Comparison of ENCODE assay signal across 12 mouse cellular contexts in the genomic region with DNA sequence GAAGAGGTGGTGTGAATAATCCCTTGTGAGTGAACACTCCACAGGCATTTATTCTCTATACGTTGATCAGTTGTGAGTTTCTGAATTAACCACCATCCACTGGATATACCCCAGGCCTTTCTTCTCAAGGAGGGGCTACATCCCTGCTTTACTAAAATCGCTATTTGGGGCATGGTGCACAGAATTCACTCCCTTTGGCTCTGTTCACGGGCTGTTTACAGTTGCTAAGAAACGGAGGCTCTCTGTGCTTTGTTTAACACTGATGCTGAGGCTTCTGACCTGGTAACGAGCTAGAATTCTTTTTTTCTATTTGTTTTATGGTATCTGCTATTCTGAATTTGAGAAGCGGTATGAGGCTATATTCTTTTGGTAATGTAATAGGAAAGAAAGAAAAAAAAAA. TPM values are rescaled to one million over a fixed set of nuclear protein-coding genes. Genes with fewer than 3 reads are reported as not detected.
A peak's percentile ranks its signal among the peaks of the same experiment; 100 is the strongest.
DNase-seq lines count a peak whose midpoint lies in the region; ATAC-seq and TF ChIP-seq lines count a peak whose summit lies in the region.
"Had no signal": no experiment of that assay in that cellular context is flagged by ENCODE, and none has a peak within 500 bp of the region (broad histone marks: within the 10 kb centered on the region; RNA-seq: fewer than 3 reads in every experiment).

No protein-coding gene starts in this region.

- WGBS in cerebellum, adult 2 months, result 33% methylated on average over 6 of the region's 6 CpGs
- WGBS in hindbrain, embryonic 11.5 days, result 50% methylated on average over 6 of the region's 6 CpGs
- WGBS in hindbrain, embryonic 10.5 days, result 56% methylated on average over 6 of the region's 6 CpGs
- WGBS in forebrain, embryonic 14.5 days, result 8% methylated on average over 6 of the region's 6 CpGs
- WGBS in midbrain, postnatal 0 days, result 14% methylated on average over 6 of the region's 6 CpGs
- 46% methylated on average over 6 of the region's 6 CpGs for WGBS in intestine, embryonic 16.5 days

- TF ChIP-seq CTCF in cerebellum, adult 2 months (IDR thresholded peaks at IDR 0.05; ENCODE audit: borderline replicate concordance, insufficient read depth, low read depth, low read length), result no peak
- TF ChIP-seq CTCF in midbrain, postnatal 0 days (IDR thresholded peaks at IDR 0.05), result no peak

- peaks cover 4% of the 10 kb centered on the region for H3K4me1 ChIP-seq in cerebellum, adult 2 months (ENCODE audit: control insufficient read depth, insufficient read depth, low read length)
- H3K4me1 ChIP-seq in hindbrain, embryonic 11.5 days (replicated peaks; ENCODE audit: control insufficient read depth, insufficient read depth, low read length), result 0 out of 2 replicates have a peak, but pooled peaks cover 2% of the 10 kb centered on the region
- peaks cover 19% of the 10 kb centered on the region for H3K4me1 ChIP-seq in hindbrain, embryonic 10.5 days (replicated peaks)
- H3K4me1 ChIP-seq in forebrain, embryonic 14.5 days (ENCODE audit: control insufficient read depth, insufficient read depth, low read length), result peaks cover 18% of the 10 kb centered on the region
- H3K4me1 ChIP-seq in midbrain, postnatal 0 days (ENCODE audit: insufficient read depth, low read length), result peaks cover 7% of the 10 kb centered on the region; the same call in 1 of the 2 replicates
- no peaks in the 10 kb centered on the region for H3K4me1 ChIP-seq in intestine, embryonic 16.5 days (ENCODE audit: control insufficient read depth, insufficient read depth, low read length)

- ATAC-seq in hindbrain, embryonic 11.5 days (ENCODE audit: low FRiP score), result peak; percentile 33; the same call in 1 of the 2 replicates
- peak; percentile 56; the same call in 1 of the 2 replicates for ATAC-seq in forebrain, embryonic 14.5 days
- no peak for ATAC-seq in midbrain, postnatal 0 days (ENCODE audit: low FRiP score)
- no peak for ATAC-seq in intestine, embryonic 16.5 days

- no peak overlapping the region for H3K4me2 ChIP-seq in hindbrain, embryonic 11.5 days (replicated peaks; ENCODE audit: low read depth, low read length)
- H3K4me2 ChIP-seq in forebrain, embryonic 14.5 days (ENCODE audit: low read length), result peak overlapping the region; percentile 24
- H3K4me2 ChIP-seq in midbrain, postnatal 0 days (ENCODE audit: low read depth, low read length, poor library complexity, severe bottlenecking), result no peak overlapping the region
- no peak overlapping the region for H3K4me2 ChIP-seq in intestine, embryonic 16.5 days (ENCODE audit: low read depth, low read length)

- no peaks in the 10 kb centered on the region for H3K9me3 ChIP-seq in hindbrain, embryonic 11.5 days (ENCODE audit: control insufficient read depth, low read length)
- no peaks in the 10 kb centered on the region for H3K9me3 ChIP-seq in hindbrain, embryonic 10.5 days
- no peaks in the 10 kb centered on the region for H3K9me3 ChIP-seq in forebrain, embryonic 14.5 days (replicated peaks; ENCODE audit: control insufficient read depth, low read length)
- H3K9me3 ChIP-seq in midbrain, postnatal 0 days (ENCODE audit: low read length), result no peaks in the 10 kb centered on the region
- H3K9me3 ChIP-seq in intestine, embryonic 16.5 days (ENCODE audit: control insufficient read depth, low read length), result no peaks in the 10 kb centered on the region

- H3K36me3 ChIP-seq in hindbrain, embryonic 11.5 days (ENCODE audit: control insufficient read depth, insufficient read depth, low read length), result no peaks in the 10 kb centered on the region
- no peaks in the 10 kb centered on the region for H3K36me3 ChIP-seq in hindbrain, embryonic 10.5 days
- H3K36me3 ChIP-seq in forebrain, embryonic 14.5 days (ENCODE audit: control insufficient read depth, insufficient read depth, low read length), result no peaks in the 10 kb centered on the region
- H3K36me3 ChIP-seq in midbrain, postnatal 0 days (ENCODE audit: insufficient read depth, low read length), result no peaks in the 10 kb centered on the region
- H3K36me3 ChIP-seq in intestine, embryonic 16.5 days (ENCODE audit: control insufficient read depth, insufficient read depth, low read length), result no peaks in the 10 kb centered on the region

- H3K9ac ChIP-seq in hindbrain, embryonic 11.5 days (ENCODE audit: low read depth, low read length), result 0 out of 2 replicates have a peak overlapping the region, but pooled peaks have one; percentile 7
- H3K9ac ChIP-seq in forebrain, embryonic 14.5 days (ENCODE audit: low read length), result no peak overlapping the region; the same call in 1 of the 2 replicates
- H3K9ac ChIP-seq in midbrain, postnatal 0 days (replicated peaks; ENCODE audit: low read length, poor library complexity, severe bottlenecking), result no peak overlapping the region
- no peak overlapping the region for H3K9ac ChIP-seq in intestine, embryonic 16.5 days (ENCODE audit: low read depth, low read length)

- H3K27me3 ChIP-seq in cerebellum, adult 2 months (ENCODE audit: control insufficient read depth, insufficient read depth, low read length), result no peaks in the 10 kb centered on the region
- no peaks in the 10 kb centered on the region for H3K27me3 ChIP-seq in hindbrain, embryonic 11.5 days (ENCODE audit: control insufficient read depth, insufficient read depth, low read length)
- H3K27me3 ChIP-seq in hindbrain, embryonic 10.5 days (ENCODE audit: insufficient read depth, poor library complexity, severe bottlenecking), result no peaks in the 10 kb centered on the region
- H3K27me3 ChIP-seq in forebrain, embryonic 14.5 days (replicated peaks; ENCODE audit: control insufficient read depth, insufficient read depth, low read length), result no peaks in the 10 kb centered on the region
- H3K27me3 ChIP-seq in midbrain, postnatal 0 days (ENCODE audit: insufficient read depth, low read length), result no peaks in the 10 kb centered on the region
- H3K27me3 ChIP-seq in intestine, embryonic 16.5 days (replicated peaks; ENCODE audit: control insufficient read depth, insufficient read depth, low read length), result no peaks in the 10 kb centered on the region

- H3K4me3 ChIP-seq in cerebellum, adult 2 months (replicated peaks; ENCODE audit: insufficient read depth, low read depth, low read length), result no peak overlapping the region
- no peak overlapping the region for H3K4me3 ChIP-seq in hindbrain, embryonic 11.5 days (ENCODE audit: low read depth, low read length)
- no peak overlapping the region for H3K4me3 ChIP-seq in hindbrain, embryonic 10.5 days
- H3K4me3 ChIP-seq in forebrain, embryonic 14.5 days (ENCODE audit: low read depth, low read length), result no peak overlapping the region
- H3K4me3 ChIP-seq in midbrain, postnatal 0 days (ENCODE audit: low read depth, low read length), result no peak overlapping the region
- no peak overlapping the region for H3K4me3 ChIP-seq in intestine, embryonic 16.5 days (ENCODE audit: low read length)

- H3K27ac ChIP-seq in cerebellum, adult 2 months (ENCODE audit: insufficient read depth, low read length), result peak overlapping the region; percentile 43; the same call in 1 of the 2 replicates
- peak overlapping the region; percentile 30; the same call in 1 of the 2 replicates for H3K27ac ChIP-seq in hindbrain, embryonic 11.5 days (ENCODE audit: low read depth, low read length)
- no peak overlapping the region for H3K27ac ChIP-seq in hindbrain, embryonic 10.5 days
- peak overlapping the region; percentile 82 for H3K27ac ChIP-seq in forebrain, embryonic 14.5 days (ENCODE audit: low read depth, low read length)
- peak overlapping the region; percentile 78 for H3K27ac ChIP-seq in midbrain, postnatal 0 days (ENCODE audit: low read depth, low read length)
- H3K27ac ChIP-seq in intestine, embryonic 16.5 days (ENCODE audit: low read length), result no peak overlapping the region
- H3K27ac ChIP-seq: macrophage had no signal

- no peak for TF ChIP-seq POLR2A in cerebellum, adult 2 months (IDR thresholded peaks at IDR 0.05; ENCODE audit: borderline replicate concordance, insufficient read depth, low read length)

- peak in 1 of 2 experiments; percentile 12 for DNase-seq in cerebellum, adult 2 months
- no peak for DNase-seq in cerebellum, postnatal 36 days
- peak; percentile 13 for DNase-seq in hindbrain, embryonic 11.5 days (ENCODE audit: low spot score)
- DNase-seq in hindbrain, embryonic 10.5 days (ENCODE audit: low spot score), result no peak
- DNase-seq in forebrain, embryonic 14.5 days (ENCODE audit: low spot score), result peak; percentile 63
- DNase-seq in midbrain, postnatal 0 days (ENCODE audit: low spot score), result peak; percentile 59
- DNase-seq in right cerebral cortex, postnatal 36 days (ENCODE audit: low spot score in 2 of 2), result no peak
- DNase-seq: kidney, adult 2 months; spleen, adult 18-20 months; thymus, adult 18-20 months had no signal

RNA-seq across cellular contexts. Expression of a gene that starts 52.7 kb away (rescaled TPM):
- polyA plus RNA-seq in cerebellum, adult 2 months (2012; rRNA removed), result 220 and 223 TPM in 2 replicates
- 14.8 and 16.6 TPM in 2 replicates for polyA plus RNA-seq in hindbrain, embryonic 11.5 days (2014; fragmentation: Nextera tagmentation; extraction: Ambion mirVana)
- polyA plus RNA-seq in hindbrain, embryonic 10.5 days (2016; fragmentation: Nextera tagmentation; extraction: Ambion mirVana), result 9.2 and 17.1 TPM in 2 replicates
- polyA plus RNA-seq in forebrain, embryonic 14.5 days (2014; fragmentation: Nextera tagmentation; extraction: Ambion mirVana), result 38.4 and 49.6 TPM in 2 replicates
- 169 and 171 TPM in 2 replicates for total RNA-seq in midbrain, postnatal 0 days (2014; rRNA removed)
- 110 and 117 TPM in 2 replicates for polyA plus RNA-seq in midbrain, postnatal 0 days (2015; fragmentation: Nextera tagmentation; extraction: Ambion mirVana)
- 52.4 and 60.0 TPM in 2 replicates for polyA plus RNA-seq in intestine, embryonic 16.5 days (2015; fragmentation: Nextera tagmentation; extraction: Ambion mirVana)

Comparison
In these comparisons a context has a peak if more than half of its experiments do, and no peak if none do; other contexts are left out.
1. DNase-seq: peak in hindbrain, embryonic 11.5 days (single experiment), forebrain, embryonic 14.5 days (single experiment) and midbrain, postnatal 0 days (single experiment); none in cerebellum, postnatal 36 days (0 of 2), hindbrain, embryonic 10.5 days (single experiment) and right cerebral cortex, postnatal 36 days (0 of 2).
2. H3K27ac ChIP-seq: peak in cerebellum, adult 2 months (single experiment), hindbrain, embryonic 11.5 days (single experiment), forebrain, embryonic 14.5 days (single experiment) and midbrain, postnatal 0 days (single experiment); none in hindbrain, embryonic 10.5 days (single experiment) and intestine, embryonic 16.5 days (single experiment).
3. ATAC-seq: peak in hindbrain, embryonic 11.5 days (single experiment) and forebrain, embryonic 14.5 days (single experiment); none in midbrain, postnatal 0 days (single experiment) and intestine, embryonic 16.5 days (single experiment).